Mouse (Mus musculus): Measurements from ENCODE around the gene Olfr859. TPM values are rescaled to one million over a fixed set of nuclear protein-coding genes. Genes with fewer than 3 reads are reported as not detected.
"Not testable (repeated sequence)": the region's sequence is repeated elsewhere in the genome, so short reads cannot be mapped to it uniquely, and the experiment has no call there.

Olfr859 gene
- polyA plus RNA-seq (2016; fragmentation: Nextera tagmentation; extraction: Ambion mirVana) = not detected in 2 replicates

- not testable (repeated sequence) for H3K4me3 ChIP-seq (replicated peaks); H3K4me2 ChIP-seq; H3K4me1 ChIP-seq (replicated peaks); H3K27me3 ChIP-seq; ATAC-seq (ENCODE audit: insufficient number of reproducible peaks, insufficient read depth, low FRiP score, low TSS enrichment, low read depth); H3K9ac ChIP-seq (replicated peaks); H3K27ac ChIP-seq; H3K36me3 ChIP-seq
- H3K9me3 ChIP-seq = peaks cover 16% of the 10 kb centered on the region; the same call in 1 of the 2 replicates
- WGBS = 60% methylated on average over 1 of the region's 1 CpGs
Observed at GRCm38 (mm10) chr9:19804606-19805005, at the start of gene Olfr859. Olfr859 (plus strand) TSS chr9:19804906.

GRCm38 (mm10) chr9:19769136-19769535 lies 35.6 kb upstream of the Olfr859 start:
- no peak overlapping the region for H3K4me2 ChIP-seq
- ATAC-seq (ENCODE audit: insufficient number of reproducible peaks, insufficient read depth, low FRiP score, low TSS enrichment, low read depth) = no peak
- no peak overlapping the region for H3K4me3 ChIP-seq (replicated peaks)
- H3K9ac ChIP-seq (replicated peaks) = no peak overlapping the region
- H3K36me3 ChIP-seq = no peaks in the 10 kb centered on the region
- no peak overlapping the region for H3K27ac ChIP-seq
- H3K27me3 ChIP-seq = no peaks in the 10 kb centered on the region
- peaks cover 57% of the 10 kb centered on the region for H3K9me3 ChIP-seq
- WGBS = 84% methylated on average over 14 of the region's 14 CpGs
- no peaks in the 10 kb centered on the region for H3K4me1 ChIP-seq (replicated peaks)

- H3K4me2 ChIP-seq = no peak overlapping the region
- H3K27ac ChIP-seq = no peak overlapping the region
- H3K4me1 ChIP-seq (replicated peaks) = no peaks in the 10 kb centered on the region
- 94% methylated on average over 14 of the region's 14 CpGs for WGBS
- no peak for ATAC-seq (ENCODE audit: insufficient number of reproducible peaks, insufficient read depth, low FRiP score, low TSS enrichment, low read depth)
- H3K4me3 ChIP-seq (replicated peaks) = no peak overlapping the region
- H3K36me3 ChIP-seq = no peaks in the 10 kb centered on the region
- H3K27me3 ChIP-seq = no peaks in the 10 kb centered on the region
- no peak overlapping the region for H3K9ac ChIP-seq (replicated peaks)
- peaks cover 52% of the 10 kb centered on the region for H3K9me3 ChIP-seq
Observed at GRCm38 (mm10) chr9:19769701-19770100, 35.0 kb upstream of the Olfr859 start.

- H3K4me2 ChIP-seq = no peak within 1 kb of the TSS
- H3K9me3 ChIP-seq = peaks cover 7% of the 10 kb centered on the region; the same call in 1 of the 2 replicates
- H3K4me3 ChIP-seq (replicated peaks) = no peak within 1 kb of the TSS
- no peak for ATAC-seq (ENCODE audit: insufficient number of reproducible peaks, insufficient read depth, low FRiP score, low TSS enrichment, low read depth)
- H3K27me3 ChIP-seq = no peaks in the 10 kb centered on the region
- H3K4me1 ChIP-seq (replicated peaks) = no peaks in the 10 kb centered on the region
- no peak within 1 kb of the TSS for H3K9ac ChIP-seq (replicated peaks)
- no peak within 1 kb of the TSS for H3K27ac ChIP-seq
- H3K36me3 ChIP-seq = no peaks in the 10 kb centered on the region
Observed at GRCm38 (mm10) chr9:19779983-19780382, 24.7 kb upstream of the Olfr859 start, which contains the start of gene Olfr58. Olfr58 (plus strand) TSS chr9:19780283.

- H3K27me3 ChIP-seq = no peaks in the 10 kb centered on the region
- no peak overlapping the region for H3K4me3 ChIP-seq (replicated peaks)
- peaks cover 13% of the 10 kb centered on the region; the same call in 1 of the 2 replicates for H3K9me3 ChIP-seq
- H3K36me3 ChIP-seq = no peaks in the 10 kb centered on the region
- ATAC-seq (ENCODE audit: insufficient number of reproducible peaks, insufficient read depth, low FRiP score, low TSS enrichment, low read depth) = no peak
- no peak overlapping the region for H3K27ac ChIP-seq
- WGBS = 82% methylated on average over 1 of the region's 1 CpGs
- no peak overlapping the region for H3K9ac ChIP-seq (replicated peaks)
- H3K4me2 ChIP-seq = no peak overlapping the region
- no peaks in the 10 kb centered on the region for H3K4me1 ChIP-seq (replicated peaks)
Observed at GRCm38 (mm10) chr9:19803000-19803399, 1.7 kb upstream of the Olfr859 start.

- no peak within 1 kb of the TSS for H3K4me2 ChIP-seq
- no peak within 1 kb of the TSS for H3K4me3 ChIP-seq (replicated peaks)
- no peaks in the 10 kb centered on the region; the same call in 1 of the 2 replicates for H3K9me3 ChIP-seq
- ATAC-seq (ENCODE audit: insufficient number of reproducible peaks, insufficient read depth, low FRiP score, low TSS enrichment, low read depth) = no peak
- no peak within 1 kb of the TSS for H3K27ac ChIP-seq
- H3K36me3 ChIP-seq = no peaks in the 10 kb centered on the region
- WGBS = 72% methylated on average over 1 of the region's 1 CpGs
- H3K9ac ChIP-seq (replicated peaks) = no peak within 1 kb of the TSS
- H3K27me3 ChIP-seq = no peaks in the 10 kb centered on the region
- no peaks in the 10 kb centered on the region for H3K4me1 ChIP-seq (replicated peaks)
Observed at GRCm38 (mm10) chr9:19849647-19850046, 44.9 kb downstream of the Olfr859 start, which contains the start of gene Olfr860. Olfr860 (minus strand) TSS chr9:19849747.

Other genes with a start within 250 kb of the Olfr859 start
- gene Olfr854, start 237.5 kb upstream of the Olfr859 start, polyA plus RNA-seq (2016; fragmentation: Nextera tagmentation; extraction: Ambion mirVana) = not detected in 2 replicates
- not detected in 2 replicates for gene Olfr855, start 222.3 kb upstream of the Olfr859 start, polyA plus RNA-seq (2016; fragmentation: Nextera tagmentation; extraction: Ambion mirVana)
- 37.2 and 37.5 TPM in 2 replicates for gene Zfp317, start 182.8 kb upstream of the Olfr859 start, polyA plus RNA-seq (2016; fragmentation: Nextera tagmentation; extraction: Ambion mirVana)
- not detected in 2 replicates for gene Olfr857, start 95.5 kb upstream of the Olfr859 start, polyA plus RNA-seq (2016; fragmentation: Nextera tagmentation; extraction: Ambion mirVana)
- gene Olfr58, start 24.6 kb upstream of the Olfr859 start, polyA plus RNA-seq (2016; fragmentation: Nextera tagmentation; extraction: Ambion mirVana) = not detected in 2 replicates
- not detected in 2 replicates for gene Olfr860, start 44.8 kb downstream of the Olfr859 start, polyA plus RNA-seq (2016; fragmentation: Nextera tagmentation; extraction: Ambion mirVana)
- not detected in 2 replicates for gene Olfr862, start 83.1 kb downstream of the Olfr859 start, polyA plus RNA-seq (2016; fragmentation: Nextera tagmentation; extraction: Ambion mirVana)
- gene Olfr77, start 112.0 kb downstream of the Olfr859 start, polyA plus RNA-seq (2016; fragmentation: Nextera tagmentation; extraction: Ambion mirVana) = 0.20 and 0.27 TPM in 2 replicates
- gene Olfr866, start 223.1 kb downstream of the Olfr859 start, polyA plus RNA-seq (2016; fragmentation: Nextera tagmentation; extraction: Ambion mirVana) = not detected in 2 replicates

All from limb, embryonic 12.5 days (tissue).